Mouse (Mus musculus) heart, adult 8-10 months (tissue): ENCODE data around the gene Gpr12. TPM values are rescaled to one million over a fixed set of nuclear protein-coding genes. Genes with fewer than 3 reads are reported as not detected.
"Not testable (repeated sequence)": the region's sequence is repeated elsewhere in the genome, so short reads cannot be mapped to it uniquely, and the experiment has no call there.

Experiments
- DNase-seq: peaks from one replicate; pipeline ENCODE4 v3.0.0; 2022; ENCODE audit warnings: low spot score
- total RNA-seq, 4 experiments: library from RNA; stranded (reverse); gene quantifications; 2 replicates each; pipeline ENCODE4 v1.2.4; 2022

Gene Gpr12
- not detected for total RNA-seq

DNA sequence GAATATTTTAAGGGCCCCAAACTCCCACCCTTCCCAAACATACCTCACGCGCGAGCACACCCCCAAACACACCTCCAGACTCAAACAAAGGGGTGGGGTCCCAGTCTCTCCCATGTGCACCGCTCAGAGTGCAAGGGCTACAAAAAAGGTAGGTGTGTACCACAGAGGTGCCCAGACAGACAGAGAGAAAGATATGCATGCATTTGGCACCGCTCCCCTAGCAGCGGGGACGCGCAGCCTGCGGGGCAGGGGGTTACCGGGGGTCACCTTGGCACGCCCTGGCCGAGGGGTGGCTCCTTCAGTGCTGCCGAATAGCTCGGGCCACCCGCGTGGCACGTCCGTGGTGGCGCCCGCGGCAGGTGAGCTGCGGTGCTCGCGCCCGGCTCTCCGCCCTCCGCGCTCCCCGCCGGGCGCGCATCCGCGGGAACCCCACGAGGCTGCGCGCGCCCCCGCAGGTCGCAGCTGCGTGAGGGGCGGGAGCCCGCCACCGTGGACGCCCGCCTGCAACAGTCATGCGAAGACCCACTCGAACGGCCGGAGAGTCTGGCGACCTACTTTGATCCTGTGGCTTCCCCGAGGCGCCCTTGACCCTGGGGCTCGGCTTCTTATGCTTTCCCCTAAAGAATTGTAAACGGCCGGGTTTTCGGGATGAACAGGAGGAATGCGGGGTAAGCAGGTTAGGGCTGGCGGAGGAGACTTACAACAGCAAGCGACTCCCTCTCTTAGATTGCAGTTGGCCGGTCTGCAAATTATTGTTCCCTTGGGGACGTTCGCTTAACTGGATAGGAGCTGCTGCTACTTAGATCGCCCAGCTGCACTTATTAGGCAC is at the start of gene Gpr12:
Gene Gpr12, minus strand, starts transcription at position 762 of the 829 bp plus-strand sequence.
- DNase-seq: no peak

DNA sequence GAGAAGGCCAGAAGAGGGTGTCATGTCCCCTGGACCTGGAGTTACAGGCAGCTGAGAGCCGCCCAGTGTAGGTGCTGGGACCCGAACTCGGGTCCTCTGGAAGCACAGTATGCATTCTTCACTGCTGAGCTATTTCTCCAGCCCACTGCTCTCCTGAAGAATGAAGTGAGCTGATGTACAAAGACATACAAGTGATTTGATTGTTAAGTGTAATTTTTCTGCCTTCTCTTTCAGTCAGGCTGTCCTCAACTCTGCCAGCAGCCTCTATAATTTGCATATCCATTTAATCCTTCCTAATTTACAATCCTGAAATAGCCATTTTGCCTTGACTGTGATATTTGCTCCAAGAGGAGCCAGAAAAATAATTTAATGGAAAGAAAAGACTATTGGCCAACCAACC is 46.6 kb upstream of the Gpr12 start:
- no peak for DNase-seq

- no peak for DNase-seq
These were observed 45.9 kb upstream of the Gpr12 start for GRCm38 (mm10) chr5:146630961-146631360.

DNA sequence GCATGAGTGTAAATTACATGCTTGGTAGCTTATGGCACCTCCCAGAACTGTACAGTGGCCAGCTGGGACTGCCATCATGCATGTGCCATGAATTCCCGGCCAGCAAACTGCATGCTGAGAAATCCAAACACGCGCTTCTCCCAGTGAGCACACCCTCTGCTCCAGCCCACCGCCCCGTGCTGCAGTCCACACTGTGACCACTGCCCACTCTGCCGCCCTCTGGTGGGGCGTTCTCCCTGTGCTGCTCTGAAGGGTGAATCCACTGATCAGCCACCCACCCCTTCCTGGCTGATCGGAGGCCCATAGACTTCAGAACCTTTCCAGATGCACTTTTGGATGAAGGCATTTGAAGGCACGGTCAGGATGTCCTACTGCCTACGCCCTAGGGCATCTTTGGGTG is 44.6 kb upstream of the Gpr12 start:
- no peak for DNase-seq

- DNase-seq: no peak
These were observed 43.8 kb upstream of the Gpr12 start for GRCm38 (mm10) chr5:146628804-146629203.

DNA sequence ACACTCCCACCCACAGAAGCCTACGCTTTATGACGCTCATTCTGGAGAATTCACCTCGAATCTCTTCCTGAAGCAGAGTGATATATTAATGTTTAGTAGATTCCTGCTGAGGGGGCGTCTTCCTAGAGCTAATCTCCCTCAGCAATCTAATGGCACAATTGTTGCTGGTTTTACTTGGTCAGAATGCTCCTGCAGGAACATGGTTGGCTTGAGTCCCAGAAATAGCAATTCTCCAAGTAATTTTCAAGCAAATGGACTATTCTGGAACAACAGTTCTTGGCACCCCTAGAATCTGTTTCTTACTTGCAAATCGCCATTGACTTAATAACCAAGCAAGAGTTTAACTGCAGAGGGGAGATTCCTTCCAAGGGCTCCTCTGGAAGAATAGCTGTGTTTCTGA is 42.9 kb upstream of the Gpr12 start:
- no peak for DNase-seq

GRCm38 (mm10) chr5:146625635-146626311 is 40.7 kb upstream of the Gpr12 start:
- DNase-seq: no peak

DNA sequence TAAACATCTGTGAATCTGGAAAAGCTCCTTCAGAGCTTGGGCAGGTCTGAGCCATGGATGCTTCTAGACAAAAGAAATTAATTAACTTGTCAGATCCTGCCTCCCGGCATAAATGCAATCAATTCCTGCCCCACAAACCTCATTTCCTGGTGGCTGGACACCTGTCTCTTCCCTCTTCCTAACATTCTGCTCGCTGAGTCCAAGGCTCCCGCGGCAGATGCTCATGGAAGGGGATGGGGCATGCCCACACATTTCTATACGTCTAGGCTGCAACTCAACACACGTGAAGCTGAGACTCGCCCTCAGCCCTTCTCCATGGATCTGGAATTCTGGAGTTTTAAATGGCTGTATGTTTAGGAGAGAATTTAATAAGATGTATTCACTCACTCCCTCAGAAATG is 26.8 kb upstream of the Gpr12 start:
- no peak for DNase-seq

DNA sequence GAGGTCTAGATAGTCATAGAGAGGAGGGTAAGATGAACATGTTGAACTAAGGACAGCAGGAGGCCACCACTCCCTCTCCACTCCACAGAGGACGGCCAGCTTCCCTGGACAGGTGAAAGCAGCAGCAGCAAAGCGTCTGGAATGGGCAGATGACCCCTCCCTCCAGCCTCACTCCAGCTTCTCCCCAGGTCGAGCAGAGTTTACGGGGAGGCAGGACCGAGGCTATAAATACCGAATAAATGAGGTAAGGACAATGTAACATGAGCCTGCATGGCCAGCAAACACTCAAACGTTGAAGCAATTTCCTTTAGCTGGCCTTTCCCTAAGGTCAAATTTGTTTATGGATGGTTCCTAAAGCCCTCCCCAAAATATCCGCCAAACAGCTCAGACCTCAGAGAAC is 26.0 kb upstream of the Gpr12 start:
- no peak for DNase-seq

DNA sequence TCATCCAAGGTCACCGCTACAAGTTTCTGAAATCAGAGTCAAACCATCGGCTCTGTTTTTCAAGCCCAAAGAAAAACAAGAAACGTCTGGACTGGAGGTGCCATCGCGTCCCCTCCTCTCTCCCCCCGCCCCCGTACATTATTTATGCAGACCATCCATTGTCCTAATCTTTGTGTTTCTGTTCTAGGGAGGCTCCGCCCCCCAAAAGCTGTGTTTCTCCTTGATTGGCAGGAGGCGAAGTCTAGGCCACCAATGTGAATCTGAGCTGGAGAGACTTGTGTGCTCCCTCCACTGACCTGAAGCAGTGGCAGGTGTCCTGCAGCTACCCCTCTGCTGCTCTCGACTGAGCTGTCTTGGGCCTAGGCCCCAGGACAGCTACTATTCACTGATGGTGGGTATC is 24.6 kb upstream of the Gpr12 start:
- no peak for DNase-seq

DNA sequence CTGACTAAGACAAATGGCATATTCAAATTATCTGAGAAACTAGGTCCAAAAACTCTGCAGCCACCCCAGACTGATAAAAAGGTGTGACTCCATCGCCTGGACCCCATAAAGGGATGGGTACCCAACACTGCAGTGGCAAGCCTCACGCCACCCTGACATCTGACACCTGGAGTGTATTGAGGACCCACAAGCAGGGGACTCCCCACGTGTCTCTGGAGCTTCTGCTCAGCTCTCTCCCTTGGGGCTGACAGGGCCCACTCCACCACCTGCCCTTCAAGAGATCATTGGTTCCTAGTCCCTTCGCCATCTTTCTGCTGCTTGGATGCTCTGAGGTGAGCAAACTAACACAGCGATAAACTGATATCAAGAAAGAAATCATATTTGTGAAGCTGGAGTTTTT is 22.8 kb upstream of the Gpr12 start:
- no peak for DNase-seq

GRCm38 (mm10) chr5:146606895-146607294 is 21.9 kb upstream of the Gpr12 start:
- no peak for DNase-seq

GRCm38 (mm10) chr5:146606221-146606620 is 21.2 kb upstream of the Gpr12 start:
- DNase-seq: no peak

GRCm38 (mm10) chr5:146599970-146600369 is 14.9 kb upstream of the Gpr12 start:
- no peak for DNase-seq

GRCm38 (mm10) chr5:146599216-146599615 is 14.2 kb upstream of the Gpr12 start:
- not testable (repeated sequence) for DNase-seq

- no peak for DNase-seq
These were observed 13.4 kb upstream of the Gpr12 start for GRCm38 (mm10) chr5:146598215-146599119.

DNA sequence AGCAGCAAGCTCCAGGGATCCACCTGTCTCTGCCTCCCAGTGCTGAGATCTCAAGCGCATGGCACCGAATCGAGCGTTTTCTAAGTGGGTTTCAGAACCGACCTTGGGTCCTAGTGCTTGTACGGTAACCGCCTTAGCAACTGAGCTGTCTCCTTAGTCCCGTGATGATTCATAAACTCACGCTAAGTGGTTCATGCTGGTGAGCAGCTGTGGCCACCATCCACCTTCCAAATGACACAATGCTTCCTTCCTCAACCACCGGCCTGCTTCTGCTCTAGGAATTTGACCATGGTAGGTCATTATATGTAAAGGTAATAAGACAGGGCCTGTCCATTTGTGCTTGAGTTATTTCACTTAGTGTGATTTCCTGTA is 12.4 kb upstream of the Gpr12 start:
- no peak for DNase-seq

DNA sequence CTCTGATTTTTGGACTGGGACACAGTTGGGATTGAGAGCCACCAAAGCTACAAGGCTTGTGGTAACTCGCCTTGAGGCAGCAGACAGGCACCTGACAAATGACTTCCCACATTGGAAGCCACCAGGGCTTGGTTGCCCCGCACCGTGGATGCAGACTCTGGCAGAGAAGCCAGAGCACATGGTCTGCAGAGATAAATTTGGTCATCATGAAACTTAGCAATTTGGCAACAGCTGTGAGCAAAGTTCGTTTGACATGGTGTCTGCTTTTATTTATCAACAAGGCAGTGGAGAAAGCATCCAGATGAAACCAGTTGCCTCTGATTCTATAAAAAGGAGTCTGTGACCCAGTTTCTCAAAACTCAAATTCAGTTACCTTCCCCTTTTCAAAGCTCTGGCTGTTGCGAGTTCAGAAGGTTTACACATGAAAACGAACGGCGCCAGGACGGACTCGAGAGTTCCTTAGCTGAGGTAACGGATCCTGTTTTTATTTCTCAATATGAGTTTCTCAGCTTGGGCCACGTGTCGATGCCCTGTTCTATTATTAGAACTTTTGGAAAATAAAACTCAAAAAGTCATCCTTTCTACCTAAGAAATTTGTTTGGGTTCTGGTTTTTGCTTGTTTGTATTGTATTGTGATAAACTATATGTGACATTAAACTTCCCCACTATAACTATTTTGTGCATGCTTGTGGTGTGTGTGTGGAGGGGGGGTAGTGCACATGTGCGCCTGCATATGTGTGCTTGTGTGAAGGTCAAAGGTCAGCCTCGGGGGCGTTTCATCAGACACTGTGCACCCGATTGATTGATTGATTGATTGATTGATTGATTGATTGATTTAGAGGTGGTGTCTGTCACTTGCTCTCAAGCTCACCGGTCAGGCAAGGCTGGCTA is 11.8 kb upstream of the Gpr12 start:
- no peak for DNase-seq

- no peak for DNase-seq
These were observed 7.5 kb upstream of the Gpr12 start for GRCm38 (mm10) chr5:146592580-146592979.

- no peak for DNase-seq
These were observed 6.6 kb upstream of the Gpr12 start for GRCm38 (mm10) chr5:146591636-146592035.

DNA sequence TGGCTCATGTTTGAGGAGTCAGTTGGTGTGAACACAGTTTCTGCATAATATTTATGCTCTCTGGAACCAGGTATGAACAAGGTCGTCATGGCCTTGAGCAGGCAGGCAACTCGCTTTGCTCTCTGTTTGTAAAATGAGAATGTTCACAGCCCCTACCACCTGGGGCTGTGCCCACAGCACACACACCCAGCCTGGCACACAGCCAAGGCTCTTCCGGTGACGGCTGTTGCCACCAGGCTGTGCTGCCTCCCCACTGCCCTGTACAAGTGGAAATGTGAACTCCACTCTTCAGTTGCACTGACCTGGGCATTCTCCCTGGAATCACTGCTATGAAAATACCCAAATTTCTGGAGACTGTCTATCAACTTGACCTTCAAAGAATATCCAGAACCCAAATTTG is 5.9 kb upstream of the Gpr12 start:
- no peak for DNase-seq
